Mouse (Mus musculus): ENCODE measurements around the gene Cytl1. TPM values are rescaled to one million over a fixed set of nuclear protein-coding genes. Genes with fewer than 3 reads are reported as not detected.

Cytl1 gene
- total RNA-seq, 1 experiment from 2014 or later = 2.1 TPM

- no peak for DNase-seq
Observed at GRCm38 (mm10) chr5:37770870-37771269, 35.6 kb downstream of the Cytl1 start.

GRCm38 (mm10) chr5:37774011-37774410 lies 38.7 kb downstream of the Cytl1 start:
- DNase-seq = no peak

- DNase-seq = no peak
Observed at GRCm38 (mm10) chr5:37775681-37776080, 40.4 kb downstream of the Cytl1 start.

- DNase-seq = no peak
Observed at GRCm38 (mm10) chr5:37783306-37783705, 48.0 kb downstream of the Cytl1 start.

GRCm38 (mm10) chr5:37784847-37785391 lies 49.6 kb downstream of the Cytl1 start:
- no peak for DNase-seq

Other genes with a start within 250 kb of the Cytl1 start
- 0.11 and 0.26 TPM in 2 replicates for gene Stk32b, start 18.3 kb upstream of the Cytl1 start, total RNA-seq (2021)
- gene Msx1, start 89.1 kb downstream of the Cytl1 start, total RNA-seq (2021) = 1.9 and 2.1 TPM in 2 replicates

Measured in adrenal gland, postnatal 14 days (tissue).